Mouse (Mus musculus): ENCODE measurements at regions not wholly inside any gene's neighbourhood (a gene's known extent, or its start where the extent isn't known, plus 50 kb on each side); places are given as distances from the start of the nearest gene placed in this dataset.

DNA sequence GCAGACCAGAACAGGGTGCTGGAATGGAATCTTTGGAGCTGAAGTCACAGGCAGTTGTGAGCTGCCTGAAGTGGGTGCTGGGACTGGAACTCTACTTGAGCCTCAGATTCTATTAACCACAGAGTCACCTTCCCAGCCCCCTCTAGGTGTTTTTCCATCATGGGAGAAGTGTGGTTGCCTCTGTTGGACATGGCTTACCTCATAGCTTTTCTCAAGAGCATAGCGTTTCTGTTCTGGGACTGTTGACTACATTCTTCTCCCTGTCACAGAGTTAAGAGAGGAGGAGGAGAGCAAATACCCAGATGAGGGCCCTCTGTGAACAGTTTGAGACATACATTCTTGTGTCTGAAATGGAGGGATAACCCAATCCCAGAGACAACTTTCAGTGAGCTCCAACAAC, 81.5 kb upstream of the Tas2r119 start:
- no peak overlapping the region for H3K9ac ChIP-seq (replicated peaks; ENCODE audit: low read depth, low read length)
- H3K36me3 ChIP-seq (replicated peaks; ENCODE audit: control insufficient read depth, insufficient read depth, low read length), result no peaks in the 10 kb centered on the region
- no peaks in the 10 kb centered on the region for H3K27me3 ChIP-seq (ENCODE audit: control insufficient read depth, insufficient read depth, low read length)
- no peak for DNase-seq (ENCODE audit: low spot score)
- ATAC-seq (ENCODE audit: insufficient read depth, low read depth), result no peak
- H3K9me3 ChIP-seq (replicated peaks; ENCODE audit: control insufficient read depth, low read length), result no peaks in the 10 kb centered on the region
- WGBS, result 69% methylated on average over 1 of the region's 1 CpGs
- H3K4me1 ChIP-seq (ENCODE audit: control insufficient read depth, insufficient read depth), result no peaks in the 10 kb centered on the region
- no peak overlapping the region for H3K27ac ChIP-seq (ENCODE audit: low read depth)
- H3K4me3 ChIP-seq (ENCODE audit: low read depth, low read length), result no peak overlapping the region
- no peak for TF ChIP-seq EP300 (IDR thresholded peaks at IDR 0.05; ENCODE audit: low read depth)
- no peak for TF ChIP-seq CTCF (IDR thresholded peaks at IDR 0.05; ENCODE audit: low read depth)
- H3K4me2 ChIP-seq (ENCODE audit: low read depth, low read length), result no peak overlapping the region

DNA sequence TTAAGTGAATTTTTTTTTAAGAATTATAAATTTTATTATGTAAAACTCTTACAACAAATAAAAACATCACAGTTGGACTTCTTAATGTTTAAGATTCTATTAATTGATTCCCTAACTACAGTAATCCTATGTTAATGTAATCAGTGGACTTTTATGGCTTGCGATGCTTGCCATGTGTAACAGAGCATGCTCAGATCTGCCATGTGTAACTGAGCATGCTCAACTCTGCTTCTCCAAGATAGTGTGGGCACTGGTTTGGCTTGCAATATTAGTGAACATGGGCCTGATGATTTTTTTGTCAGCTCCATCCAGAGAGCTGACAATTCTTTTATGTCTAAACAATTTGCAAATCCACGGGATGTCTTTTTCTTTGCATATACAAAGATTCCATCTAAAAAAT, 66.4 kb upstream of the Tas2r119 start:
- H3K27me3 ChIP-seq (ENCODE audit: control insufficient read depth, insufficient read depth, low read length), result no peaks in the 10 kb centered on the region
- no peak for DNase-seq (ENCODE audit: low spot score)

More for the DNA sequence above, 66.4 kb upstream of the Tas2r119 start:
- TF ChIP-seq CTCF (IDR thresholded peaks at IDR 0.05; ENCODE audit: low read depth), result no peak
- no peak for TF ChIP-seq EP300 (IDR thresholded peaks at IDR 0.05; ENCODE audit: low read depth)
- no peak overlapping the region for H3K4me2 ChIP-seq (ENCODE audit: low read depth, low read length)
- WGBS, result 89% methylated on average over 2 of the region's 2 CpGs
- no peaks in the 10 kb centered on the region for H3K4me1 ChIP-seq (ENCODE audit: control insufficient read depth, insufficient read depth)
- H3K4me3 ChIP-seq (ENCODE audit: low read depth, low read length), result no peak overlapping the region
- H3K27ac ChIP-seq (ENCODE audit: low read depth), result no peak overlapping the region
- H3K9ac ChIP-seq (replicated peaks; ENCODE audit: low read depth, low read length), result no peak overlapping the region
- no peak for ATAC-seq (ENCODE audit: insufficient read depth, low read depth)
- no peaks in the 10 kb centered on the region for H3K9me3 ChIP-seq (replicated peaks; ENCODE audit: control insufficient read depth, low read length)
- no peaks in the 10 kb centered on the region for H3K36me3 ChIP-seq (replicated peaks; ENCODE audit: control insufficient read depth, insufficient read depth, low read length)

Data from heart, postnatal 0 days (tissue).